Mouse (Mus musculus) ES-E14 (cell line): ENCODE results near the gene Tubb2a. TPM values are rescaled to one million over a fixed set of nuclear protein-coding genes. Genes with fewer than 3 reads are reported as not detected.

Source experiments
- DNase-seq: peaks from one replicate; pipeline ENCODE4 v3.0.0-alpha.2; 2013; ENCODE audit warnings: low read depth, low spot score
- H3K27ac ChIP-seq: 2 replicates; pipeline ENCODE4 v1.5.1; 2012; ENCODE audit warnings: low read depth, mild to moderate bottlenecking, low read length, moderate library complexity, mixed read lengths; ENCODE audit not compliant: poor library complexity, insufficient read depth, severe bottlenecking
- H3K36me3 ChIP-seq: 2 replicates; pipeline ENCODE4 v1.6.1; 2012; ENCODE audit warnings: mild to moderate bottlenecking, low read length, moderate library complexity, mixed read lengths; ENCODE audit not compliant: control insufficient read depth, poor library complexity, insufficient read depth, severe bottlenecking
- H3K4me1 ChIP-seq, 2 experiments: fragments of 150-350 bp in 1 of 2; sonication (generic) in 1 of 2; 2 replicates each; pipeline ENCODE4 v1.6.1; 2012; ENCODE audit warnings: low read length in 2 of 2, mild to moderate bottlenecking in 1 of 2, mixed read lengths in 1 of 2; ENCODE audit not compliant: control insufficient read depth in 2 of 2, insufficient read depth in 2 of 2, poor library complexity in 1 of 2
- H3K4me3 ChIP-seq, 2 experiments: fragments of 150-350 bp in 1 of 2; sonication (generic) in 1 of 2; 2 replicates each; pipeline ENCODE4 v1.5.1; 2012; ENCODE audit warnings: low read length in 2 of 2, low read depth in 1 of 2, mild to moderate bottlenecking in 1 of 2, mixed read lengths in 1 of 2; ENCODE audit not compliant: insufficient read depth in 1 of 2, poor library complexity in 1 of 2, severe bottlenecking in 1 of 2
- H3K9ac ChIP-seq: 2 replicates; pipeline ENCODE4 v1.6.1; 2012; ENCODE audit warnings: low read depth, mild to moderate bottlenecking, low read length, mixed read lengths; ENCODE audit not compliant: poor library complexity, insufficient read depth, severe bottlenecking
- H3K9me3 ChIP-seq: fragments of 150-350 bp; sonication (generic); 2 replicates; pipeline ENCODE4 v1.6.1; 2012; ENCODE audit warnings: low read depth, mild to moderate bottlenecking, low read length; ENCODE audit not compliant: control insufficient read depth, insufficient read depth
- CHD2 ChIP-seq: IDR thresholded peaks from 2 replicates; pipeline ENCODE4 v1.6.1; 2014; ENCODE audit warnings: mild to moderate bottlenecking, low read depth, low read length, inconsistent platforms
- HCFC1 ChIP-seq: IDR thresholded peaks from 2 replicates; pipeline ENCODE4 v1.6.1; 2012; ENCODE audit warnings: low read length, inconsistent platforms, borderline replicate concordance; ENCODE audit not compliant: insufficient read depth
- MAFK ChIP-seq: IDR thresholded peaks from 2 replicates; pipeline ENCODE4 v1.6.1; 2014; ENCODE audit warnings: mild to moderate bottlenecking, low read depth, low read length, inconsistent platforms; ENCODE audit not compliant: insufficient read depth
- ZC3H11A ChIP-seq: IDR thresholded peaks from 2 replicates; pipeline ENCODE4 v1.6.1; 2012; ENCODE audit warnings: low read depth, mild to moderate bottlenecking, inconsistent platforms, low read length, borderline replicate concordance
- ZNF384 ChIP-seq: IDR thresholded peaks from 2 replicates; pipeline ENCODE4 v1.6.1; 2012; ENCODE audit warnings: low read depth, low read length, inconsistent platforms
- in situ Hi-C, 2 experiments: fragments of 600-800 bp; cut with MboI; formaldehyde crosslinking; loops; one replicate each; pipeline ENCODE4 v1.15.1; 2025; ENCODE audit warnings: low sequenced_read_pairs in 2 of 2, inconsistent platforms in 1 of 2; ENCODE audit not compliant: unreplicated experiment in 2 of 2
- total RNA-seq: library from RNA; depleted of rRNA; stranded (reverse); fragments of 300-350 nt; gene quantifications from 2 replicates; pipeline ENCODE4 v1.2.3, GENCODE M21; 2012; rRNA removed

Gene Tubb2a
- total RNA-seq, 1 experiment = 62.2 TPM

DNA sequence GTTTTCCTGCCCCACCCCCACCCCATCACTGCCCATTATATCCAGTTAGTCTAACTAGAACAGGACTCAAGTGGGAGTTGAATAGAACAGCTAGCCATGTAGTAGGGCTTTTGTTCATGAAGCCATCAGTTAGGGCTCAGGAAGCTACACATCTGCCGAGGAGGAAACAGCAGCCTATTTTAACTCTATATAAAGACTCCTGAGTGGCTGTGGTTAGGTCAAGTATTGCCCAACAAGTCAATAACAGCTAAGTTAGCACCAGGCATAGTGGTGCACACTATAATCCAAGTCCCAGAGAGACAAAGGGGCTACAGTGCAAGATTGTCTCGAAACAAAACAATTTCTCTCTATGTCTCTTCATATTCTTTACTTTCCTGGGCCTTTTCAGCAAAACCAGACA is 45.8 kb downstream of the Tubb2a start:
- no peak for DNase-seq
- in situ Hi-C loops = no loop called here
- H3K4me1 ChIP-seq = peaks cover 2% of the 10 kb centered on the region in 2 experiments; a peak in 1 of 4 replicates
- TF ChIP-seq CHD2 = no peak
- no peak for TF ChIP-seq HCFC1
- TF ChIP-seq ZC3H11A = no peak
- TF ChIP-seq MAFK = no peak
- no peak for TF ChIP-seq ZNF384
- H3K27ac ChIP-seq = no peak overlapping the region
- peaks cover 12% of the 10 kb centered on the region for H3K36me3 ChIP-seq
- H3K4me3 ChIP-seq = no peak overlapping the region
- no peaks in the 10 kb centered on the region for H3K9me3 ChIP-seq
- H3K9ac ChIP-seq = no peak overlapping the region

Other genes starting within 250 kb of the Tubb2a start
- not detected in 2 replicates for gene Serpinb6e, start 234.6 kb downstream of the Tubb2a start, total RNA-seq
- gene Serpinb6c, start 172.3 kb downstream of the Tubb2a start, total RNA-seq = 3.7 and 7.1 TPM in 2 replicates
- 12.2 and 15.0 TPM in 2 replicates for gene Nqo2, start 113.3 kb downstream of the Tubb2a start, total RNA-seq
- 7.7 and 10.0 TPM in 2 replicates for gene Ripk1, start 75.6 kb downstream of the Tubb2a start, total RNA-seq
- gene Serpinb6a, start 75.2 kb downstream of the Tubb2a start, total RNA-seq = 41.7 and 57.2 TPM in 2 replicates
- 9.6 and 10.5 TPM in 2 replicates for gene Bphl, start 40.4 kb downstream of the Tubb2a start, total RNA-seq
- gene Tubb2b, start 52.5 kb upstream of the Tubb2a start, total RNA-seq = 122 and 139 TPM in 2 replicates
- gene Psmg4, start 85.0 kb upstream of the Tubb2a start, total RNA-seq = 80.1 and 99.8 TPM in 2 replicates